In genomic region chr19:28628416-28628815, GRCm38 (mm10) we compare ENCODE assay signal across 10 mouse cellular contexts. TPM values are rescaled to one million over a fixed set of nuclear protein-coding genes. Genes with fewer than 3 reads are reported as not detected.
DNase-seq lines count a peak whose midpoint lies in the region; ATAC-seq and TF ChIP-seq lines count a peak whose summit lies in the region.
"Had no signal": no experiment of that assay in that cellular context is flagged by ENCODE, and none has a peak within 500 bp of the region (broad histone marks: within the 10 kb centered on the region; RNA-seq: fewer than 3 reads in every experiment).

No protein-coding gene starts in this region.

- 44% methylated on average over 8 of the region's 8 CpGs for WGBS in lung, postnatal 0 days
- 44% methylated on average over 8 of the region's 8 CpGs for WGBS in heart, embryonic 16.5 days

- peak; percentile 9 to 13 for DNase-seq in cerebellum, postnatal 25 days
- DNase-seq in cerebellum, adult 11-12 months = no peak
- DNase-seq in lung, postnatal 0 days (ENCODE audit: low spot score) = peak; percentile 55
- no peak for DNase-seq in lung, postnatal 4 days
- DNase-seq in left cerebral cortex, postnatal 25 days (ENCODE audit: low spot score in 2 of 2) = peak; percentile 45 to 65
- DNase-seq in MN1 (ENCODE audit: low spot score) = no peak

- H3K4me2 ChIP-seq in lung, postnatal 0 days (replicated peaks; ENCODE audit: low read depth, low read length) = no peak overlapping the region
- H3K4me2 ChIP-seq in heart, embryonic 16.5 days (ENCODE audit: low read depth, low read length) = peak overlapping the region; percentile 52

- no peaks in the 10 kb centered on the region for H3K4me1 ChIP-seq in lung, postnatal 0 days (ENCODE audit: insufficient read depth, low read depth, low read length)
- no peaks in the 10 kb centered on the region for H3K4me1 ChIP-seq in heart, embryonic 16.5 days (ENCODE audit: control insufficient read depth, insufficient read depth, low read length)

- no peak for TF ChIP-seq EP300 in lung, postnatal 0 days (IDR thresholded peaks at IDR 0.05)

- H3K36me3 ChIP-seq in lung, postnatal 0 days (ENCODE audit: insufficient read depth, low read length) = no peaks in the 10 kb centered on the region
- H3K36me3 ChIP-seq in heart, embryonic 16.5 days (ENCODE audit: control insufficient read depth, insufficient read depth) = no peaks in the 10 kb centered on the region

- no peak overlapping the region for H3K4me3 ChIP-seq in lung, postnatal 0 days (ENCODE audit: low read depth, low read length)
- H3K4me3 ChIP-seq in heart, embryonic 16.5 days (ENCODE audit: low read length) = peak overlapping the region; percentile 28

- intact Hi-C loops in left cerebral cortex, postnatal 25 days (cut with DNase I) = loop anchor here (5.0 to 10.0 kb wide), 3 partner anchors 234 to 1176 kb away; no protein-coding TSS in a partner anchor

- ATAC-seq in lung, postnatal 0 days = no peak
- ATAC-seq in heart, embryonic 16.5 days (replicated peaks; ENCODE audit: extremely low read depth, insufficient read depth, low FRiP score) = no peak
- ATAC-seq in megakaryocyte-erythroid progenitor cell, adult 5-6 weeks (replicated peaks; ENCODE audit: low FRiP score, low TSS enrichment, poor library complexity, severe bottlenecking) = no peak

- no peak overlapping the region for H3K27ac ChIP-seq in lung, postnatal 0 days (ENCODE audit: low read length)
- no peak overlapping the region for H3K27ac ChIP-seq in heart, embryonic 16.5 days (ENCODE audit: low read length)
- H3K27ac ChIP-seq: macrophage had no signal

- H3K27me3 ChIP-seq in lung, postnatal 0 days (replicated peaks; ENCODE audit: insufficient read depth, low read length) = no peaks in the 10 kb centered on the region
- no peaks in the 10 kb centered on the region for H3K27me3 ChIP-seq in heart, embryonic 16.5 days (ENCODE audit: control insufficient read depth, insufficient read depth, low read length)

- no peak overlapping the region for H3K9ac ChIP-seq in lung, postnatal 0 days (replicated peaks; ENCODE audit: low read depth)
- no peak overlapping the region for H3K9ac ChIP-seq in heart, embryonic 16.5 days (ENCODE audit: low read length)

- TF ChIP-seq CTCF in lung, postnatal 0 days (IDR thresholded peaks at IDR 0.05) = peak; percentile 72

- no peaks in the 10 kb centered on the region for H3K9me3 ChIP-seq in lung, postnatal 0 days (ENCODE audit: low read length)
- no peaks in the 10 kb centered on the region for H3K9me3 ChIP-seq in heart, embryonic 16.5 days (replicated peaks; ENCODE audit: control insufficient read depth, low read length)

RNA-seq across cellular contexts. Expression of gene Glis3, which starts 51.5 kb away (rescaled TPM):
- 2.0 and 2.3 TPM in 2 replicates for polyA plus RNA-seq in lung, postnatal 0 days (2015; fragmentation: Nextera tagmentation; extraction: Ambion mirVana)
- 1.3 and 1.7 TPM in 2 replicates for polyA plus RNA-seq in heart, embryonic 16.5 days (2015; fragmentation: Nextera tagmentation; extraction: Ambion mirVana)
- total RNA-seq in left cerebral cortex, postnatal 25 days (2021) = 1 to 10 TPM; 5.0 to 5.4 TPM
- total RNA-seq in megakaryocyte-erythroid progenitor cell, adult 5-6 weeks (2014; fragmentation: Nextera tagmentation) = 0.37 TPM in 1 of 2 replicates, not detected in the other
- total RNA-seq in megakaryocyte-erythroid progenitor cell, adult 5-6 weeks (2017) = 0.80 TPM in 1 of 2 replicates, not detected in the other
- total RNA-seq: MEL had no signal

Comparison
In these comparisons a context has a peak if more than half of its experiments do, and no peak if none do; other contexts are left out.
1. DNase-seq: peak in cerebellum, postnatal 25 days (2 of 2), lung, postnatal 0 days (single experiment) and left cerebral cortex, postnatal 25 days (2 of 2); none in cerebellum, adult 11-12 months (single experiment), lung, postnatal 4 days (0 of 2) and MN1 (single experiment).